Mouse (Mus musculus) myocyte (in vitro differentiated cells): ENCODE results near the gene Pkig.

Source experiments
- MAX ChIP-seq: IDR thresholded peaks from one replicate; pipeline ENCODE4 v1.6.1; 2011; ENCODE audit warnings: low read depth, mild to moderate bottlenecking, control low read depth
- POLR2A ChIP-seq: IDR thresholded peaks from one replicate; pipeline ENCODE4 v1.6.1; 2011; ENCODE audit warnings: low read depth, mild to moderate bottlenecking, control low read depth, moderate library complexity; ENCODE audit not compliant: insufficient read length
- POLR2AphosphoS2 ChIP-seq: IDR thresholded peaks from one replicate; pipeline ENCODE4 v1.6.1; 2011; ENCODE audit warnings: low read depth, control low read depth; ENCODE audit not compliant: insufficient read length

GRCm38 (mm10) chr2:163712473-163712872, 54.3 kb downstream of the Pkig start:
- no peak for TF ChIP-seq POLR2AphosphoS2
- TF ChIP-seq MAX = no peak
- no peak for TF ChIP-seq POLR2A
